Mouse (Mus musculus): ENCODE measurements around the gene Ahnak2. TPM values are rescaled to one million over a fixed set of nuclear protein-coding genes. Genes with fewer than 3 reads are reported as not detected.

Ahnak2 gene
- total RNA-seq, 1 experiment from 2014 or later: 0.45 TPM

- ATAC-seq (replicated peaks in 1 of 2; ENCODE audit: insufficient read depth in 1 of 2, low FRiP score in 2 of 2, low TSS enrichment in 1 of 2, low read depth in 1 of 2, poor library complexity in 2 of 2, severe bottlenecking in 2 of 2): peak; percentile 30 to 43; a peak in 3 of 4 replicates
Measured at GRCm38 (mm10) chr12:112746808-112747605, 55.5 kb downstream of the Ahnak2 start.

GRCm38 (mm10) chr12:112746461-112746807 lies 56.0 kb downstream of the Ahnak2 start:
- no peak for ATAC-seq (replicated peaks in 1 of 2; ENCODE audit: insufficient read depth in 1 of 2, low FRiP score in 2 of 2, low TSS enrichment in 1 of 2, low read depth in 1 of 2, poor library complexity in 2 of 2, severe bottlenecking in 2 of 2)

GRCm38 (mm10) chr12:112745716-112746115 lies 56.7 kb downstream of the Ahnak2 start:
- ATAC-seq (replicated peaks in 1 of 2; ENCODE audit: insufficient read depth in 1 of 2, low FRiP score in 2 of 2, low TSS enrichment in 1 of 2, low read depth in 1 of 2, poor library complexity in 2 of 2, severe bottlenecking in 2 of 2): no peak

GRCm38 (mm10) chr12:112744891-112745580 lies 57.4 kb downstream of the Ahnak2 start:
- no peak for ATAC-seq (replicated peaks in 1 of 2; ENCODE audit: insufficient read depth in 1 of 2, low FRiP score in 2 of 2, low TSS enrichment in 1 of 2, low read depth in 1 of 2, poor library complexity in 2 of 2, severe bottlenecking in 2 of 2)

- no peak for ATAC-seq (replicated peaks in 1 of 2; ENCODE audit: insufficient read depth in 1 of 2, low FRiP score in 2 of 2, low TSS enrichment in 1 of 2, low read depth in 1 of 2, poor library complexity in 2 of 2, severe bottlenecking in 2 of 2)
Measured at GRCm38 (mm10) chr12:112744211-112744610, 58.2 kb downstream of the Ahnak2 start.

- peak; percentile 74 to 76 for ATAC-seq (replicated peaks in 1 of 2; ENCODE audit: insufficient read depth in 1 of 2, low FRiP score in 2 of 2, low TSS enrichment in 1 of 2, low read depth in 1 of 2, poor library complexity in 2 of 2, severe bottlenecking in 2 of 2)
Measured at GRCm38 (mm10) chr12:112743168-112743975, 59.1 kb downstream of the Ahnak2 start.

- ATAC-seq (replicated peaks in 1 of 2; ENCODE audit: insufficient read depth in 1 of 2, low FRiP score in 2 of 2, low TSS enrichment in 1 of 2, low read depth in 1 of 2, poor library complexity in 2 of 2, severe bottlenecking in 2 of 2): no peak
Measured at GRCm38 (mm10) chr12:112742768-112743167, 59.7 kb downstream of the Ahnak2 start.

- no peak for ATAC-seq (replicated peaks in 1 of 2; ENCODE audit: insufficient read depth in 1 of 2, low FRiP score in 2 of 2, low TSS enrichment in 1 of 2, low read depth in 1 of 2, poor library complexity in 2 of 2, severe bottlenecking in 2 of 2)
Measured at GRCm38 (mm10) chr12:112739023-112739568, 63.4 kb downstream of the Ahnak2 start.

- ATAC-seq (replicated peaks in 1 of 2; ENCODE audit: insufficient read depth in 1 of 2, low FRiP score in 2 of 2, low TSS enrichment in 1 of 2, low read depth in 1 of 2, poor library complexity in 2 of 2, severe bottlenecking in 2 of 2): no peak
Measured at GRCm38 (mm10) chr12:112738281-112739022, 64.0 kb downstream of the Ahnak2 start.

GRCm38 (mm10) chr12:112737761-112738160 lies 64.7 kb downstream of the Ahnak2 start:
- no peak for ATAC-seq (replicated peaks in 1 of 2; ENCODE audit: insufficient read depth in 1 of 2, low FRiP score in 2 of 2, low TSS enrichment in 1 of 2, low read depth in 1 of 2, poor library complexity in 2 of 2, severe bottlenecking in 2 of 2)

GRCm38 (mm10) chr12:112737081-112737480 lies 65.4 kb downstream of the Ahnak2 start:
- no peak for ATAC-seq (replicated peaks in 1 of 2; ENCODE audit: insufficient read depth in 1 of 2, low FRiP score in 2 of 2, low TSS enrichment in 1 of 2, low read depth in 1 of 2, poor library complexity in 2 of 2, severe bottlenecking in 2 of 2)

GRCm38 (mm10) chr12:112736636-112736925 lies 65.9 kb downstream of the Ahnak2 start:
- ATAC-seq (replicated peaks in 1 of 2; ENCODE audit: insufficient read depth in 1 of 2, low FRiP score in 2 of 2, low TSS enrichment in 1 of 2, low read depth in 1 of 2, poor library complexity in 2 of 2, severe bottlenecking in 2 of 2): no peak

- ATAC-seq (replicated peaks in 1 of 2; ENCODE audit: insufficient read depth in 1 of 2, low FRiP score in 2 of 2, low TSS enrichment in 1 of 2, low read depth in 1 of 2, poor library complexity in 2 of 2, severe bottlenecking in 2 of 2): no peak
Measured at GRCm38 (mm10) chr12:112735896-112736635, 66.4 kb downstream of the Ahnak2 start.

- ATAC-seq (replicated peaks in 1 of 2; ENCODE audit: insufficient read depth in 1 of 2, low FRiP score in 2 of 2, low TSS enrichment in 1 of 2, low read depth in 1 of 2, poor library complexity in 2 of 2, severe bottlenecking in 2 of 2): no peak
Measured at GRCm38 (mm10) chr12:112734881-112735655, 67.4 kb downstream of the Ahnak2 start.

GRCm38 (mm10) chr12:112734108-112734820 lies 68.2 kb downstream of the Ahnak2 start:
- no peak for ATAC-seq (replicated peaks in 1 of 2; ENCODE audit: insufficient read depth in 1 of 2, low FRiP score in 2 of 2, low TSS enrichment in 1 of 2, low read depth in 1 of 2, poor library complexity in 2 of 2, severe bottlenecking in 2 of 2)
